Mouse (Mus musculus) cerebellum, adult 9-10 months (tissue): ENCODE results near the gene Tfpi.

ENCODE experiments used
- DNase-seq: peaks from one replicate; pipeline ENCODE4 v3.0.0; 2022

Gene Tfpi

DNA sequence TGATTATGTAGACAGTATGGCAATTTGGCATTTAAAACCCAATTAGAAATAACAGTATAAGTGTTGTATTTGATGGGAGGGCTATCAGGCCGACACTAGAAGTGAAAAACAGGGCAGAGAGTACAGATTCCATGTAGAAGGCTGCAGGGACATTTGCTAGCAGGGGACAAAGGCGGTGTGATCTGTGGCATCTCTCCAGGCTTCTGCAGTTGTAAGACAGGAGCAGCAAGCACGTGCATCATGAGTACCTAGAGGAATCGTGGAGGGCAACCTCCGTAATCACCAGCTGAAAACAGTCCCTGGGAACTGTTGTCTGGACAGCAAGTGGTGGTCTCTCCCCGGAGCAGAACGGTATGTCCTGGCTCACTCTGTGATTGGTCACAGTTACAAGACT, 88.6 kb downstream of the Tfpi start:
- DNase-seq: no peak

DNA sequence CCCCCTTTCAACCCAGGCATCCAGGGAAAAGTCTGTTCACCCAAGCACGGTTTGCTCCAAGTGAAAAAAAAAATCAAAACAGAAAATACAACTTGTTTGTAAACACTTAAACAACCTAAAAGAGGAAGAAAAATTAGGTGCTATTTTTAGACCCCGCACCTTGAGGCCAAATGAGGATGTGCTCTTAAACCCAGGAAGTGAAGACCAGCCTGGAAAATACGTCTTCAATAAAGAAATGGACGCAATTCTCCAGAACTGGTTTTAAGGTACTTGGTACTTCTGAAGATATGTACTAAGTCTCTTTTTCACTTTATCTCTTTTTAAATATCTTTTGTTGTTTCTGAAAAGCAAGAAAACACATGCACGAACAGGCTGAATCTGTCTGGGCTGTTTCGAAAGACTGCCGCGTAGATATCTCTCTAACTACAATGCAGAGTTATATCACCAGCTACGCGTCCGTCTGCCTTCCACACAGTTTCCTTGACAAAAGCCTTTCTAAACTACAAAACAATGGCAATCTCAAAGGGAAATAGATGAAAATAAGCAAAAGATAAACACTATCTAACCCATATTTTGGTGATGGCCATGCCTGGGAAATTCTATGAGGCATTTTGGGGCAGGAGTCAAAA, 89.1 kb downstream of the Tfpi start:
- DNase-seq: no peak

DNA sequence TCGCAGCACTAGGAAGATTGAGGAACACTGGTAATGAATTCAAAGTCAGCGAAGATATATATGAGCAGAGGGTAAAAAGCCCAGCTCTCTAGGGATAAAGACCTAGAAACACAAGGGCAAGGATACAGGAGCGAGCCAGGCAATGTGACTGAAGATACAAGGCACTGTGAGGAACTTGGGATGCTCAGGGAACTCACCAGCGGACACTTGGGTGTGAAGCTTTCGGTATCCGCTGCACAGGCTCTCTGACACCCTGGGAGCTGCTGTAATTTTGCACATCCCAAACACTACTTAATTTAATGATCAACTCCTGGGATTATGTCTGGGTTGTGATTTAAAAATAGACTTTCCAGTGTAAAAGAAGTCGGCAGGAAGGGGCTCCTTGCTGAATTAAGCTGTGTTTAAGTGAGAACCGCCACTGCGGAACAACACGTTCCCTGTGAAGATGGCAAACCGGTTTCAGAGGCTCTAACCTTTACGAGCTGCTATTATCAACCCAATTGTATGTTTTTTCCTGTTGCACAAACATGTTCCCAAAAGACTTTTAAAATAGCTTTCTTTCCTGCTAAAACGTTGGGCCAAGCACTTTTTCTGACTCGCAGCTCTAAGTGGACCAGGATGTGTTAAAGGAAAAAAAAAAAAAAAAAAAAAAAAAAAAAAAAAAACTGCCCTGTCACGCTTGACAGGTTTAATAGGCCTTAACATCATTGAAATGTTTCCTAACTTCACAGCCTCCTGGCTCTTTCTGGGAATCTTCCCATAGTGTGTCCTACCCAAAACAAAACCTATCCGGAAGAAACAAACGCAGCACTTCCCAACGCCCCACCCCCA, 89.8 kb downstream of the Tfpi start:
- no peak for DNase-seq

DNA sequence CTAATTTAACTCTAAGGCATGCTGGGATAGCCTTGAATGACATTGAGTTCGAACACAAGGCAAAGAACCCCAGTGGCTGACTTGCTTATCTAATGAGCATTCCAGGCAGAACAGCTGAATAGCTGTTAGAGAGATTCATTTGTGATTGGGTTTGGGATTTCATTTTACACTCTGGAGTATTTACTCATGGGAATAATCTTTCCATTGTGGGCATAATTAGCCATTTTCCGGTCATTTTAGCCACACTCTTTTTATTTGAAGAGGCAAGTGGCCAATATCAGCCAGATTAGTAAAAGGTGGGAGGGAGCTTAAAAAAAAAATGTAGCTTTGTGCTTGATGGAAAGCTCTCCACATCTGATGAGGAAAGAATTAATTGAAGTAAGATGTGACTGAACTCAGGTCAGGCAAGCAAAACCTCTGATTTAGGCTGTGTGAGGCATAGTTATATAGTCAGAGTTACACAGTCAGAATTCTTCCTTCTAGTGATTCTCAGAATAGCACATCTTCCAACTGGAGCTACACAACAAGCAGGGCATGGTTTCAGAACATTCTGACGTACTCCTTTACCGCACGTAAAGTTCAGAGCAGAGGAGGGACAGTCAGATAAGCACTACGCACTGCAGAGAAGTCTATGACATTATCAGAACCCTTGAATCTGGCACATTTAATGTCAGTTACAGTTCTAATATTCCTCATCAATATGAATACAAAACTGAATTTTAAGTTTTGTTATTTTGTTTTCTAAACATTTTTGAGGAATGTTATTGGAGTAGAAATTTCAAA, 91.5 kb downstream of the Tfpi start:
- DNase-seq: no peak

DNA sequence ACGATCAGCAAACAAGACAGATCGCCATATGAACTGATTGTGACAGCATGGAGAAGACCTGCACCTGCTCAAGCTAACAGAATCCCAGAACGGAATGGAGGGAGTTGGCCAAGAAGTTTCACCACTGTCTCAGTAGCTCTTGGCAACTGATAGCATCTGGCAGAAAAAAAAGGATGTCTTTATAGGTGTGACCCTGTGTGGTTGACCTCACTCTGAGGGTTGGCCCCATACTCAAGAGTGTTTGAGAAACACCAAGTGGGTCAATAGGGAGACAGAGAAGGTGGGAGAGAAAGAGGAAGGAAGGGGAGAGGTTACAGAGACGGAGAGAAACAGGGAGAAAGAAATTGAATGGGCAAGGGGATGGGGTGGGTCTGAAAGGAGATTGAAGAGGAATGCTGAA, 92.7 kb downstream of the Tfpi start:
- DNase-seq: no peak
